Mouse (Mus musculus) thymus, adult 2 months (tissue): ENCODE measurements around the gene Tapt1. TPM values are rescaled to one million over a fixed set of nuclear protein-coding genes. Genes with fewer than 3 reads are reported as not detected.

Source experiments
- DNase-seq: peaks from one replicate; pipeline ENCODE4 v3.0.0; 2021
- H3K27ac ChIP-seq: fragments of 200-500 bp; 2 replicates; pipeline ENCODE4 v1.5.1; 2012; ENCODE audit warnings: low read length, control low read depth; ENCODE audit not compliant: control insufficient read depth, insufficient read depth
- H3K27me3 ChIP-seq: fragments of 200-500 bp; 2 replicates; pipeline ENCODE4 v1.6.1; 2012; ENCODE audit warnings: mild to moderate bottlenecking, low read length, moderate library complexity, mixed read lengths; ENCODE audit not compliant: control insufficient read depth, insufficient read depth
- H3K36me3 ChIP-seq: fragments of 200-500 bp; 2 replicates; pipeline ENCODE4 v1.6.1; 2012; ENCODE audit warnings: mild to moderate bottlenecking, low read length, moderate library complexity; ENCODE audit not compliant: control insufficient read depth, insufficient read depth
- H3K4me1 ChIP-seq: fragments of 200-500 bp; replicated peaks from 2 replicates; pipeline ENCODE4 v1.6.1; 2012; ENCODE audit warnings: low read length; ENCODE audit not compliant: control insufficient read depth, insufficient read depth
- H3K4me3 ChIP-seq: fragments of 200-500 bp; 2 replicates; pipeline ENCODE4 v1.5.1; 2012; ENCODE audit warnings: mild to moderate bottlenecking, low read length, control low read depth, moderate library complexity; ENCODE audit not compliant: control insufficient read depth, insufficient read depth
- CTCF ChIP-seq: fragments of 200-500 bp; IDR thresholded peaks from 2 replicates; pipeline ENCODE4 v1.5.1; 2012; ENCODE audit warnings: mild to moderate bottlenecking, control low read depth, low read length, moderate library complexity, borderline replicate concordance; ENCODE audit not compliant: control insufficient read depth, poor library complexity, insufficient read depth; ENCODE audit errors: extremely low read depth
- POLR2A ChIP-seq: fragments of 200-500 bp; IDR thresholded peaks from 2 replicates; pipeline ENCODE4 v1.6.1; 2012; ENCODE audit warnings: mild to moderate bottlenecking, low read length, control low read depth, moderate library complexity; ENCODE audit not compliant: control insufficient read depth, poor library complexity, insufficient read depth; ENCODE audit errors: extremely low read depth
- WGBS: fragments of 180-500 bp; shearing (Covaris S2); methylation state at CpG from one replicate; pipeline ENCODE4 v1.1.7; 2018; 5-methylcytosine and 5-hydroxymethylcytosine counted together
- polyA plus RNA-seq: library from polyadenylated mRNA; depleted of rRNA; stranded (reverse); fragments of >200 nt; gene quantifications from 2 replicates; pipeline ENCODE4 v1.2.3, GENCODE M21; 2012

Gene Tapt1
- polyA plus RNA-seq, 1 experiment: 242 TPM

DNA sequence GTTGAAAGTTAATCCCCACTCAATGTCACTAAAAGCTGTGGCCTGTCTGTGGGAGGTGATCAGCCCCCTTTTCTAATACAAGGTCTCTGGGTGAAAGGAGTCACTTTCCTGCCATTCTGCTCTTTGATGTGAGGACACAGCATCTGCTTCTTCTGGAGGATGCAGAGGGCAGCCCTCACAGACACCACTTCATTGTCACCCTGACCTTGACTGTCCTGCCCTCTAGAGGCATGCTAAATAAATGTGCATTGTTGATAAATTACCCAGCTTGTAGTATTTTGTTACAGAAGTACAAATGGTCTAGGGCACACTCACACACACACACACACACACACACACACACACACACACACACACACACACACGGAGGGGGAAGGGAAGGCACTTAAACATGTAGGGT is 31.7 kb upstream of the Tapt1 start:
- Histone ChIP-seq H3K36me3 (no peaks in the 10 kb centered on the region), H3K27me3 (no peaks in the 10 kb centered on the region), H3K27ac (no peak overlapping the region), H3K4me1 (no peaks in the 10 kb centered on the region), H3K4me3 (no peak overlapping the region)
- 53% methylated on average over 1 of the region's 1 CpGs for WGBS
- DNase-seq: peak; percentile 39
- TF ChIP-seq POLR2A: no peak

- H3K36me3 ChIP-seq: no peaks in the 10 kb centered on the region
- TF ChIP-seq POLR2A: no peak
- no peak for TF ChIP-seq CTCF
- no peak overlapping the region for H3K27ac ChIP-seq
- H3K27me3 ChIP-seq: no peaks in the 10 kb centered on the region
- H3K4me1 ChIP-seq: no peaks in the 10 kb centered on the region
- no peak for DNase-seq
- 88% methylated on average over 4 of the region's 4 CpGs for WGBS
- H3K4me3 ChIP-seq: no peak overlapping the region
Measured at GRCm38 (mm10) chr5:44257401-44257800, 31.0 kb upstream of the Tapt1 start.

DNA sequence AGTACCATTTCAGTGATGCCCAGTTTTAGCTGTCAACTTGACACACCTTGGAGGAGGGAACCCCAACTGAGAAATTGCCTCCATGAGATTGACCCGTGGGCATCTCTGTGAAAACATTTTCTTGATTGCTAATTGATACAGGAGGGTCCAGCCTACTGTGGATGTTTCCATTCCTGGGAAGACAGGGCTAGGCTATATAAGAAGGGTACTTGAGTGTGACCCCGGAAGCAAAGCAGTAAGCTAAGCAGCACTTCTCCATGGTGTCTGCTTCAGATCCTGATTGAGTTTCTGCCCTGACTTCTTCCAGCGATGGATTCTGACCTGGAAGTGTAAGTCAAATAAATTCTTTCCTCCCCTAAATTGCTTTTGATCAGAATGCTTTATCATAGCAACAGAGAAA is 30.1 kb upstream of the Tapt1 start:
- no peaks in the 10 kb centered on the region for H3K4me1 ChIP-seq
- no peaks in the 10 kb centered on the region for H3K36me3 ChIP-seq
- DNase-seq: no peak
- TF ChIP-seq POLR2A (no peak), CTCF (no peak)
- no peak overlapping the region for H3K4me3 ChIP-seq
- H3K27ac ChIP-seq: no peak overlapping the region
- 92% methylated on average over 3 of the region's 3 CpGs for WGBS
- H3K27me3 ChIP-seq: no peaks in the 10 kb centered on the region

DNA sequence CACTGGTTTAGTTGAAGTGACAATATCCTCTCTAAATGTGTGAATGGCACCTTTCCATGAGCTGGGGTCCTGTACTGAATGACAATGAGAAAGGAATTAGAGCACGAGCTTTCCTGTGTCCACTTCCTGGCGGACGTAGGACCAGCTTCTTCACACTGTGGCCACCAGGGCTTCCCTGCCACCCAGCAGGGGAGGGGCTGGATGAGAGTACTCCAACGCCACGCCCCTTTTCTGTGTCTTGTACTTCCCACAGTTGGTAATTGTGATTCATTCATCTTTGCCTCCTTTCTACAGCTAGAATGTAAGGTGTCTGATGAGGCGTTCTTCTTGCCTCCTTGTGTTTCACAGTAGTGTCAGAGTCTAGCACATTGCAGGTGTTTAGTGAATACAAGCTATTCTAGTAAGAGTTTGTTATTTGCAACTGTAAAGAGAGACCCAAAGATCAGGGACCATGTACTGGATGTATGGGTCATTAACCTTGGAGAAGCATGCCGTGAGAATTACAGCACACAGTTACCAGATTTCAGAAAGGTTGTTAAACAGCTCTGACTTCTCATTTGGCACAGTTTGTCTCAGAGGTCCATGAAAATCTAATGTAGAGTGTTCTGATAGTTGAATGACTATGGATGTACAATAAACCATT is 29.5 kb upstream of the Tapt1 start:
- Histone ChIP-seq H3K27me3 (no peaks in the 10 kb centered on the region), H3K27ac (no peak overlapping the region), H3K4me1 (no peaks in the 10 kb centered on the region), H3K4me3 (no peak overlapping the region), H3K36me3 (no peaks in the 10 kb centered on the region)
- DNase-seq: no peak
- TF ChIP-seq CTCF (no peak), POLR2A (no peak)
- WGBS: 81% methylated on average over 7 of the region's 7 CpGs

DNA sequence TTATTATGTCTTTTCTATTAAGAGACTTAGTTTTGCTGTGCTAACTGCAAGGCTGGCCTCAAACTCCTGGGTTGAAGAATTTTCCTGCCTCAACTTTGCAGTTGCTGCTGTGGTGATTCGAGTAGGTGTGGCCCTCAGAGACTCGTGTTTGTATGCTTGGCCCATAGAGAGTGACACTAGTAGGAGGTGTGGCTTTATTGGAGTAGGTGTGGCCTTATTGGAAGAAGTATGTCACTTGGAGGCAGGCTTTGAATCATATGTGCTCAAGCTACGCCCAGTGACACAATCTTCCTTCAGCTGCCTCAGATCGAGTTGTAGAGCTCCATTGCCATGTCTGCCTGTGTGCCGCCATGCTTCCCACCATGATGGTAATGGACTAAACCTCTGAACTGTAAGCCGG is 27.0 kb upstream of the Tapt1 start:
- no peak for TF ChIP-seq CTCF
- TF ChIP-seq POLR2A: no peak
- 89% methylated on average over 6 of the region's 6 CpGs for WGBS
- no peaks in the 10 kb centered on the region for H3K36me3 ChIP-seq
- H3K27me3 ChIP-seq: no peaks in the 10 kb centered on the region
- H3K4me1 ChIP-seq: no peaks in the 10 kb centered on the region
- DNase-seq: no peak
- H3K27ac ChIP-seq: no peak overlapping the region
- no peak overlapping the region for H3K4me3 ChIP-seq

- TF ChIP-seq CTCF (no peak), POLR2A (no peak)
- H3K4me3 ChIP-seq: no peak overlapping the region
Measured at GRCm38 (mm10) chr5:44252395-44252794, 26.0 kb upstream of the Tapt1 start.

DNA sequence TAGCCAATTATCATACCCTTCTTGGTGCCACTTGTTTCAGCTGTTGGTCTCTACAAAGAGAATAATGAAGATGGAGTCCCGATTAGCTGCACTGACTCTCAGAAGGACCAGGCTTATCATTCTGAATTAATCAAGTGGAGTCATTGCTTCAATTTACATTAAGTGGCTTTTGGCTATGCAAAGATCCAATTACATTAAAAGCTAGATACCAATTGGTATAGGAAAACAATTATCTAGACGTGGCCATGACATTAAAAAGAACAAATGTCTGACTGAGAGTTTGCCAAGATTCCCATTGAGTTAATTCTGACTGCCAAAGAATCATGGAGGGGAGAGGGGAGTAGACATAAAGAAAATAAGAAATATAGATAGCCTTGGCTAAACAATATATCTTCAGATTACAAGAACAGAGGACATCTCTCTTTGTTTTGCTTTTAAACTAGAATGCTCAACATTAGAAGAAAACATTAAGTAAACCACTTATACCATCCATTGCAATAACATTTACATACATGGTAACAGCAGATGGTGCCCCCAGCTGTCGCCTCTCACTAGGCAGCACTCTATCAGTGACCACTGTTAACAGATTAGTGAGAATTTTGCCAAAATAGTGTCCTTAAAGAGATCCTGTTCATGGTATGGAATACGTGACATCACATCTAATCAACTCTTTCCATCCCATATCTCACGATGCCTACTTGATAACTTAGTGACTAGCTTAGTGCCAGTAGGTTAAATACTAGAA is 24.0 kb upstream of the Tapt1 start:
- no peak for DNase-seq
- Histone ChIP-seq H3K27me3 (no peaks in the 10 kb centered on the region), H3K4me1 (no peaks in the 10 kb centered on the region), H3K36me3 (no peaks in the 10 kb centered on the region), H3K27ac (no peak overlapping the region), H3K4me3 (no peak overlapping the region)
- WGBS: 94% methylated on average over 5 of the region's 5 CpGs
- TF ChIP-seq POLR2A (no peak), CTCF (no peak)

More at GRCm38 (mm10) chr5:44252395-44252794, 26.0 kb upstream of the Tapt1 start:
- Histone ChIP-seq H3K36me3 (no peaks in the 10 kb centered on the region), H3K27me3 (no peaks in the 10 kb centered on the region), H3K27ac (no peak overlapping the region), H3K4me1 (no peaks in the 10 kb centered on the region)
- DNase-seq: no peak
- 98% methylated on average over 4 of the region's 4 CpGs for WGBS
